Mouse (Mus musculus) lung, embryonic 15.5 days (tissue): ENCODE measurements around the gene Nxpe5. TPM values are rescaled to one million over a fixed set of nuclear protein-coding genes. Genes with fewer than 3 reads are reported as not detected.

Source experiments
- ATAC-seq: fragments of 200-750 bp; cut with Nextera tagmentation; 2 replicates; pipeline ENCODE4 v1.8.0; 2017; ENCODE audit warnings: moderate number of reproducible peaks, borderline replicate concordance; ENCODE audit not compliant: low FRiP score, low TSS enrichment; ENCODE audit errors: extremely low read depth
- H3K27ac ChIP-seq: fragments of 300-500 bp; sonication (generic); 2 replicates; pipeline ENCODE4 v1.5.1; 2015; ENCODE audit warnings: moderate library complexity, mild to moderate bottlenecking, inconsistent platforms
- H3K27me3 ChIP-seq: fragments of 300-500 bp; sonication (generic); 2 replicates; pipeline ENCODE4 v1.6.1; 2015; ENCODE audit warnings: inconsistent platforms
- H3K36me3 ChIP-seq: fragments of 300-500 bp; sonication (generic); 2 replicates; pipeline ENCODE4 v1.6.1; 2015; ENCODE audit warnings: inconsistent platforms
- H3K4me1 ChIP-seq: fragments of 300-500 bp; sonication (generic); 2 replicates; pipeline ENCODE4 v1.6.1; 2015; ENCODE audit warnings: inconsistent platforms
- H3K4me2 ChIP-seq: fragments of 300-500 bp; sonication (generic); 2 replicates; pipeline ENCODE4 v1.6.1; 2015; ENCODE audit warnings: inconsistent platforms, mild to moderate bottlenecking, moderate library complexity
- H3K4me3 ChIP-seq: fragments of 300-500 bp; sonication (generic); 2 replicates; pipeline ENCODE4 v1.5.1; 2015; ENCODE audit warnings: mild to moderate bottlenecking, inconsistent platforms
- H3K9ac ChIP-seq: fragments of 300-500 bp; sonication (generic); 2 replicates; pipeline ENCODE4 v1.6.1; 2015; ENCODE audit warnings: inconsistent platforms
- H3K9me3 ChIP-seq: fragments of 300-500 bp; sonication (generic); 2 replicates; pipeline ENCODE4 v1.6.1; 2016; ENCODE audit warnings: inconsistent platforms
- WGBS: fragments of 180-500 bp; shearing (Covaris S2); methylation state at CpG from one replicate; pipeline ENCODE4 v1.1.7; 2015; 5-methylcytosine and 5-hydroxymethylcytosine counted together
- polyA plus RNA-seq: library from polyadenylated mRNA; unstranded; fragments of >200 nt; fragmentation: Nextera tagmentation; extraction: Ambion mirVana; gene quantifications from 2 replicates; pipeline ENCODE4 v1.2.1, GENCODE M21; 2015

Nxpe5 gene
- polyA plus RNA-seq, 1 experiment from 2014 or later = not detected

- Histone ChIP-seq H3K4me2 (peak overlapping the region; percentile 92), H3K9ac (peak overlapping the region; percentile 93), H3K36me3 (peaks cover 33% of the 10 kb centered on the region), H3K27ac (peak overlapping the region; percentile 16; the same call in 1 of the 2 replicates), H3K4me1 (peaks cover 29% of the 10 kb centered on the region), H3K9me3 (no peaks in the 10 kb centered on the region), H3K27me3 (no peaks in the 10 kb centered on the region), H3K4me3 (peak overlapping the region; percentile 83)
- WGBS = 14% methylated on average over 6 of the region's 6 CpGs
- ATAC-seq = no peak
These were observed 38.5 kb downstream of the Nxpe5 start for GRCm38 (mm10) chr5:138264207-138264578.

- peaks cover 18% of the 10 kb centered on the region for H3K36me3 ChIP-seq
- peaks cover 4% of the 10 kb centered on the region; the same call in 1 of the 2 replicates for H3K27me3 ChIP-seq
- peaks cover 29% of the 10 kb centered on the region for H3K4me1 ChIP-seq
- no peak overlapping the region for H3K4me3 ChIP-seq
- H3K9ac ChIP-seq = no peak overlapping the region
- no peak overlapping the region for H3K27ac ChIP-seq
- ATAC-seq = no peak
- no peaks in the 10 kb centered on the region for H3K9me3 ChIP-seq
- 95% methylated on average over 4 of the region's 4 CpGs for WGBS
- no peak overlapping the region for H3K4me2 ChIP-seq
These were observed 40.0 kb downstream of the Nxpe5 start for GRCm38 (mm10) chr5:138265712-138266111.

GRCm38 (mm10) chr5:138267114-138267513 is 41.4 kb downstream of the Nxpe5 start:
- H3K4me1 ChIP-seq = peaks cover 23% of the 10 kb centered on the region
- no peak for ATAC-seq
- peaks cover 10% of the 10 kb centered on the region for H3K27me3 ChIP-seq
- no peak overlapping the region for H3K4me3 ChIP-seq
- no peak overlapping the region for H3K9ac ChIP-seq
- H3K9me3 ChIP-seq = no peaks in the 10 kb centered on the region
- peaks cover 5% of the 10 kb centered on the region; the same call in 1 of the 2 replicates for H3K36me3 ChIP-seq
- no peak overlapping the region for H3K4me2 ChIP-seq
- WGBS = 89% methylated on average over 3 of the region's 3 CpGs
- no peak overlapping the region for H3K27ac ChIP-seq

- Histone ChIP-seq H3K36me3 (0 out of 2 replicates have a peak, but pooled peaks cover 4% of the 10 kb centered on the region), H3K9me3 (no peaks in the 10 kb centered on the region), H3K4me1 (peaks cover 17% of the 10 kb centered on the region), H3K27me3 (peaks cover 11% of the 10 kb centered on the region), H3K4me2 (no peak overlapping the region), H3K9ac (no peak overlapping the region), H3K27ac (no peak overlapping the region), H3K4me3 (no peak overlapping the region)
- no peak for ATAC-seq
- 73% methylated on average over 4 of the region's 4 CpGs for WGBS
These were observed 43.3 kb downstream of the Nxpe5 start for GRCm38 (mm10) chr5:138268980-138269379.

GRCm38 (mm10) chr5:138271232-138271631 is 45.5 kb downstream of the Nxpe5 start:
- Histone ChIP-seq H3K9me3 (no peaks in the 10 kb centered on the region), H3K9ac (no peak overlapping the region), H3K36me3 (0 out of 2 replicates have a peak, but pooled peaks cover 2% of the 10 kb centered on the region), H3K27ac (no peak overlapping the region), H3K4me1 (peaks cover 17% of the 10 kb centered on the region), H3K4me3 (no peak overlapping the region), H3K27me3 (peaks cover 11% of the 10 kb centered on the region), H3K4me2 (no peak overlapping the region)
- WGBS = 29% methylated on average over 3 of the region's 3 CpGs
- ATAC-seq = no peak

GRCm38 (mm10) chr5:138272409-138272923 is 46.8 kb downstream of the Nxpe5 start, which contains the start of gene Gal3st4:
Gene Gal3st4 (minus strand): TSS chr5:138272840.
- H3K27ac ChIP-seq = peak within 1 kb of the TSS; percentile 16; the same call in 1 of the 2 replicates
- peak; percentile 33; the same call in 1 of the 2 replicates for ATAC-seq
- H3K27me3 ChIP-seq = peaks cover 11% of the 10 kb centered on the region
- 5% methylated on average over 12 of the region's 12 CpGs for WGBS
- peak within 1 kb of the TSS; percentile 47 for H3K4me2 ChIP-seq
- no peaks in the 10 kb centered on the region for H3K36me3 ChIP-seq
- H3K9me3 ChIP-seq = no peaks in the 10 kb centered on the region
- peaks cover 17% of the 10 kb centered on the region for H3K4me1 ChIP-seq
- peak within 1 kb of the TSS; percentile 24 for H3K4me3 ChIP-seq
- H3K9ac ChIP-seq = 0 out of 2 replicates have a peak within 1 kb of the TSS, but pooled peaks have one; percentile 14

GRCm38 (mm10) chr5:138274186-138274585 is 48.5 kb downstream of the Nxpe5 start:
- Histone ChIP-seq H3K36me3 (no peaks in the 10 kb centered on the region), H3K9me3 (no peaks in the 10 kb centered on the region), H3K9ac (no peak overlapping the region), H3K4me3 (no peak overlapping the region), H3K4me1 (peaks cover 28% of the 10 kb centered on the region), H3K4me2 (no peak overlapping the region), H3K27ac (no peak overlapping the region), H3K27me3 (peaks cover 11% of the 10 kb centered on the region)
- 63% methylated on average over 8 of the region's 8 CpGs for WGBS
- ATAC-seq = no peak

- H3K36me3 ChIP-seq = no peaks in the 10 kb centered on the region
- ATAC-seq = no peak
- WGBS = 34% methylated on average over 41 of the region's 41 CpGs
These were observed 49.7 kb downstream of the Nxpe5 start for GRCm38 (mm10) chr5:138275216-138276050.

GRCm38 (mm10) chr5:138277994-138278393 is 52.3 kb downstream of the Nxpe5 start:
- 0 out of 2 replicates have a peak overlapping the region, but pooled peaks have one; percentile 91 for H3K4me2 ChIP-seq
- H3K4me3 ChIP-seq = no peak overlapping the region
- no peaks in the 10 kb centered on the region for H3K27me3 ChIP-seq
- WGBS = 81% methylated on average over 7 of the region's 7 CpGs
- ATAC-seq = no peak
- H3K9me3 ChIP-seq = peaks cover 7% of the 10 kb centered on the region; the same call in 1 of the 2 replicates
- H3K9ac ChIP-seq = no peak overlapping the region
- peaks cover 27% of the 10 kb centered on the region for H3K4me1 ChIP-seq
- no peak overlapping the region for H3K27ac ChIP-seq
- H3K36me3 ChIP-seq = no peaks in the 10 kb centered on the region

More at GRCm38 (mm10) chr5:138275216-138276050, 49.7 kb downstream of the Nxpe5 start:
- peaks cover 2% of the 10 kb centered on the region; the same call in 1 of the 2 replicates for H3K9me3 ChIP-seq
- H3K27ac ChIP-seq = no peak overlapping the region
- peak overlapping the region; percentile 35 for H3K4me2 ChIP-seq
- no peak overlapping the region for H3K9ac ChIP-seq
- peaks cover 10% of the 10 kb centered on the region for H3K27me3 ChIP-seq
- peaks cover 32% of the 10 kb centered on the region for H3K4me1 ChIP-seq
- H3K4me3 ChIP-seq = no peak overlapping the region

- H3K4me3 ChIP-seq = peak within 1 kb of the TSS; percentile 78
- peak; percentile 99 for ATAC-seq
- peaks cover 7% of the 10 kb centered on the region; the same call in 1 of the 2 replicates for H3K9me3 ChIP-seq
- no peaks in the 10 kb centered on the region for H3K36me3 ChIP-seq
- WGBS = under 1% methylated on average over 56 of the region's 56 CpGs
- H3K27me3 ChIP-seq = no peaks in the 10 kb centered on the region
- peaks cover 27% of the 10 kb centered on the region for H3K4me1 ChIP-seq
- H3K4me2 ChIP-seq = peak within 1 kb of the TSS; percentile 91
- H3K9ac ChIP-seq = peak within 1 kb of the TSS; percentile 74
- peak within 1 kb of the TSS; percentile 12; the same call in 1 of the 2 replicates for H3K27ac ChIP-seq
These were observed 54.1 kb downstream of the Nxpe5 start, which contains the start of the genes Gm43720, Gpc2 and Stag3 for GRCm38 (mm10) chr5:138279585-138280424. Gene Gm43720 (minus strand): TSS chr5:138279958. Gene Gpc2 (minus strand): TSS chr5:138280005. Gene Stag3 (plus strand): TSS chr5:138280240.

GRCm38 (mm10) chr5:138280425-138280768 is 54.7 kb downstream of the Nxpe5 start:
- Histone ChIP-seq H3K9me3 (peaks cover 7% of the 10 kb centered on the region; the same call in 1 of the 2 replicates), H3K4me1 (peaks cover 24% of the 10 kb centered on the region), H3K36me3 (no peaks in the 10 kb centered on the region), H3K27ac (no peak overlapping the region), H3K9ac (no peak overlapping the region), H3K4me3 (peak overlapping the region; percentile 78), H3K27me3 (no peaks in the 10 kb centered on the region), H3K4me2 (peak overlapping the region; percentile 91)
- WGBS = 23% methylated on average over 26 of the region's 26 CpGs
- ATAC-seq = no peak
